Mouse (Mus musculus): ENCODE results near the gene Dab2.

Gene Dab2

DNA sequence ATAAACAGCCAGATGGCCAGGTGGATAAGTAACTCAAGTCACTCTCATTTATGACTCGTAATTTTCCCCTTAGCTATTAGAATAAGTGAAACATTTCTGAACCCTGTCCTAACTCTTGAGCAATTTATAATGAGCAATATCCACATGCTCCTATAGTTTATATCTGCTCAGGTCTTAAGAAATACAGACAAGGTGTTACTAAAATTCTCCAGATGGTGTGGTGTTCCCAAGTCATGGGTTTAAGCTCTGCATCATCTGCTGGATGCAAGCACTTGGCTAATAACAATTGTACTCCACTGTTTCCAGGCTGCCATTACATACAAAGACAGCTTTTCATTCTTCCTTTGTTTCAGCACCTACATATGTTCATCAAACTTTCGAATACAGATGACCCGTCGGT lies 98.6 kb downstream of the Dab2 start:
- no peak for DNase-seq

DNA sequence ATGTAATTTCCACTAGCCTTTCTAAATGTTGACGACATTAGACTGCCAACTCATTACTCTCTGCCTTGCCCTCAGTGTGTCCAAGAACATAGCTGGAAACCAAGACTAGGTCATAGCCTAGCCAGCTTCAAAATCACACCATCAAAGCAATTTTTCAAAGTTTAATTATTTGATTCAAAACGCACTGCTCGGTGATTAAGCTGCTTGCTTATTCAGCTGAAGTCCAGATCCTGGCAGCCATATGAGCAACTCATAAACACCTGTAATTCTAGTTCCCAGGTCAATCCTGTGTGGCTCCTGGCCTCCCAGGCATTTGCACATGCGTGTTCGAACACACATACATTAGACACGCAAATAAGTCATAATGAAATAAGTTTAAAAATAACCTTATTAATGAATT lies 99.3 kb downstream of the Dab2 start:
- no peak for DNase-seq

GRCm38 (mm10) chr15:6400115-6400514 lies 100.5 kb downstream of the Dab2 start:
- DNase-seq, result no peak

DNA sequence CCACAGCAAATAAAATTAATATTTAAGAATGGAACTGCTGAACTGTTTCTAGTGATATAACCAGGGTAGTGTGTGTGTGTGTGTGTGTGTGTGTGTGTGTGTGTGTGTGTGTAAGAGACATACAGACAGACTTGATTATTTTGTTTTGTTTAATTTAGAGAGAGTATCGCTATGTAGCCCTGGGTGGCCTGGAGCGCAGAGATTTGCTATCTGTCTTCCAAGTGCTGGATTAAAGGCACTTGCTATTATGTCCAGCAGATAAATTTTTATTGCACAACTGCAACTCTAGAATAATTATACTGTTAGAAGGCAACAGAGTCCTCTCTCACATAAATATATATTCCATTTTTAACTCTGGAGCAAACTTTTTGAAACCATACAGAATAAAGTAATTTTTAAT lies 102.8 kb downstream of the Dab2 start:
- no peak for DNase-seq

DNA sequence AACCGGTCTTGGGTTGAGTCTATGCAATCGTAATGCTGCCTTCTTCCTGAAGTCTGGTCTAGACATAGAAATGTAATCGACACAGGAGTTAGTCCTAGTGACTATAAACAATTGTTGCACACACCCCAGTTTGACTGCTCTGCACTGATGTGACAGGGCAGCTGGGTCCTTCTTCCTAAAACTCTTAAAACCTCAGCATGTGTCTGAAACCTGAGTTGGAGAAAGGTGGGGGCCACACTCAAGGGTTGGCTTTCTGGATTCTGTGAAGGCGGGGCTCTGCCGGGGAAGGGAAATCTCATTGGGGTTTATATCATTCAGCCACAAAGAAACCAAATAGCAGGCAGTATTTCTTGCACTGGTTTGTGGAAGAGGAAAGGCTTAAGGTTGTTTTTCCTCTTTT lies 104.6 kb downstream of the Dab2 start:
- no peak for DNase-seq

- no peak for DNase-seq
Observed at GRCm38 (mm10) chr15:6406771-6407170, 107.2 kb downstream of the Dab2 start.

DNA sequence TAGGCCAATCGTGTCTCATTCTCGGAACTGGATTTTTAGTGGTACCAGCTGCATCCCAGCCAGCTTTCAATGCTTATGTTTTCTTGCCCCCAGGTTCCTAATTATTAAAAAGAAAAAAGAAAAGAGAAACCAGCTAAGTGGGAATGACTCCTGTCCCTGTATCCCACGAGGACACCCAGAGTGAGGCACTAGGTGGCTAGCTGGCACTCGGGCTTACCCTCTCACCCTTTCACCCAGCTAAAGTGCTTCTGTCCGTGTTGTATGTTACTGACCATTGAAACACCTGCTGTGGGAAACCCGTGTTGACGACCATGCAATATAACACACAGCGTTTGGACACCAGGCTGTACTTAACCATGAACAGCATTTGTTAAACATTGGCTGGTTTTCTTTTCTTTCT lies 109.4 kb downstream of the Dab2 start:
- no peak for DNase-seq

GRCm38 (mm10) chr15:6410161-6410560 lies 110.6 kb downstream of the Dab2 start:
- DNase-seq, result no peak

DNA sequence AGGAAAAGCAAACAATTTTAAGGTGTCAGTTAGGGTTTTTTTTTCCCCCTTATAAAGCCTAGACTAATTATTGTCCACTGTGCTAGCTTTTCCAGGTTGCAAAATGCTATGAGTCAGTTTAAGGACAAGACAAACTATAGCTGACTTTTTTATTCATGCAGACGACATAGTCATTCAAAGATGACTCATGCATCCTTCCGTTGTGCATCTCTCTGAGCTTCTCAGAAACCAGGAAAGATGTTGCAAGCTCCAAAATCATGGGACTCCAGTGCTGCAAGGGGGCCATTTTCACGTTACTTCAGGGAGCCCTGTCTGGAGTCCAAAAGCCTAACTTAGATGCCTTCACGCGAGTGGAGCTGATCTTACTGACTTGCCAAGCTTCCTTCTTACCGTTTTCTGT lies 111.7 kb downstream of the Dab2 start:
- DNase-seq, result no peak

GRCm38 (mm10) chr15:6415317-6415716 lies 115.7 kb downstream of the Dab2 start:
- DNase-seq, result no peak

- DNase-seq, result no peak
Observed at GRCm38 (mm10) chr15:6431777-6432176, 132.2 kb downstream of the Dab2 start.

- no peak for DNase-seq
Observed at GRCm38 (mm10) chr15:6432411-6432810, 132.8 kb downstream of the Dab2 start.

DNA sequence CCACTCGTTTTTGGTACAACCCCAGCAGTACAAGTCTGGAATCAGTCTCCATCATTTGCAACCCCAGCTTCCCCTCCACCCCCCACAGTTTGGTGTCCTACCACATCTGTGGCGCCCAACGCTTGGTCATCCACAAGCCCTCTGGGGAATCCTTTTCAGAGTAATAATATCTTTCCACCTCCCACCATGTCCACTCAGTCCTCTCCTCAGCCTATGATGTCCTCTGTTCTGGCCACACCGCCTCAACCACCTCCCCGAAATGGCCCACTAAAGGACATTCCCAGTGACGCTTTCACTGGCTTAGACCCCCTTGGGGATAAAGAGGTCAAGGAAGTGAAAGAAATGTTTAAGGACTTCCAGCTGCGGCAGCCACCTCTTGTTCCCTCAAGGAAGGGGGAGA lies 135.7 kb downstream of the Dab2 start:
- no peak for DNase-seq

DNA sequence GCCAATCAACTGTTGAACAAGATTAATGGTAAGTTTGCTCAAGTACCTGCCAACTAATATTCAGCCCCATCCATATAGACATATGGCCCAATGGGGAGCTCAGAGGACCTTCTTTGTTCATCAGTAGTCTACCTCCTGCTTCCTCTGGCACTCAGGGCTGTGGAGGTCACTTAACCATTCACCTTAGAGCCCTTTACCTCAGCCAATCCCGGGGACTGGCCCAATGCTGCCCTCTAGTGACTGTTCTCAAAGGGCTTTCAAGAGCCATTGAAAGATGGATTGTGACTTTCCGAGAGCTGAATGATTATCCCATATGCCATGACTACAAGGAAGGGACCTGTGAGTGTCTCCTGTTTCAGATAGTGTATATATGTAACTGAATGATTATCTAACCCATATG lies 136.2 kb downstream of the Dab2 start:
- peak; percentile 52 for DNase-seq

DNA sequence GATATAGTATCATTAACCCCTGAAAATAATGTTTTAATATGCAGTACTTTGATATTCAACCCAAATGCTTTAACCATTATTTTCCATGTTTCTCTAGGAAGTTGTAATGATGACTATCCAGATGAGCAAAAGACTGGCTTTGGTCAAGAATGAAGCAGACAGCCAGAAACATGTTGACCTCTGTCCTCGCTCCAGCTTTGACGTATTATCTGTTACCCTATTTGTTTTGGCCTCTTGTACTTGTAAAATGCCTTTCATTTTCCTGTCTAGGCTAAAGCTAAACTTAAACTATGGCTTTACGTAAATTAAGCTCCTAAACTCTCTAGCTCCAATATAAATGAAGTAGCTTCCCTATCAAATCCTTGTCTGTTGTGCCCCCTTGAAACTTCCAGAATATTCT lies 139.1 kb downstream of the Dab2 start:
- no peak for DNase-seq

GRCm38 (mm10) chr15:6444452-6444851 lies 144.9 kb downstream of the Dab2 start:
- no peak for DNase-seq

DNA sequence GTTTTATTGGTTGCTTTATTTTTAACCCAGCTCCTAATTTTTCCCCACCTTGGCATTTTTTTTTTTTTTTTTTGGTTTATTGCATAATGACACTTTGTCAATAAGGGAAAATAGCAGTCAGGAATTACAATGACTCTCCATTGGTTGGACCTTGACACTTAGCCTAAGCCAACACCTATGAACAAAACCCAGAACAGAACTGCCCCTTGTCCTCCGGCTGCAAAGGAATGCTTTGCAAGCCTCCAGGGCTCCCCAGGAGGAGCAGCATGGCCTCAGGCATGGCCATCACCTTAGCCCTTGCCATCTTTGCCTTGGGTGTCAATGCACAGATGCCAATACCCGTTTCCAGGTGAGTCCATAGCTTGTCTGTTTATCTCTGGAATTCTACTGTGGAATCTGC lies 145.5 kb downstream of the Dab2 start, which contains the start of gene C9:
Gene C9, plus strand, starts transcription at position 193 of the 400 bp plus-strand sequence.
- no peak for DNase-seq

GRCm38 (mm10) chr15:6446181-6446580 lies 146.6 kb downstream of the Dab2 start:
- DNase-seq, result no peak

DNA sequence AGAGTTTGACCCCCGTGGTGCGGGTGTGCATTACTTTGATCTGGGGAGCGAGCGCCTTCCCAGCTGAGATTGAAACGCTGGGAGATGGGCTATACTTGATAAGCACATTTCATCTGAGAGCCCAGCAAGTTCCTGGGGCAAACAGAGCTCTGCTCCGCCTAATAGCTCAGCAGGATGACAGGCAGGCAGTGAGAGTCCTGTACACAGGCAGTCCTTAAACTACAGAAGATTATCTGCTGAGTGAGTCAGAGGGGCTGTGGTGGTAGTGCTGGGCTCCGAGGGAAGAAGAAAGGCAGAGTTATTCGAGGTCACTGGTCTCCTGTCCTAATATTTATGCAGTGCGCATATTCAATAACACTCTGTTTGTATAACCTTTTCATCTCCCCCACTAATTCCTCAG lies 149.3 kb downstream of the Dab2 start:
- DNase-seq, result no peak

DNA sequence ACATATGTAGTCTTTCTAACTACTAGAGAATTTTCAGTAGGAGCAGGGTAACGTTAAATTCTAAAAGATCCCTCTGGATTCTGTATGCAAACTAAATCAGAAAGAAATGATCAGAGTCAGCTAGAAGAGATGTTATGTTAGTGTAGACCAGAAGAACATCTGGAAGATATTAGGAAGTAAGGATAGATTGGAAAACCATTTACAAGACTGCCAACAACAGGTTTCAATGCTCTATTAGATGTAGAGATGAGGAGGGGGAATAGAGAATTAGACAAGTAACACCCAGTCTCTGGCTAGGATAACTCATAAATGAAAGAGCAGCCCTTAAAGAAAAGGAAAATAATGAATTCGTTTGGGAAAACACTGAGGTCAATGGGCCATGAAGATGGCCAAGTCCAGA lies 154.9 kb downstream of the Dab2 start:
- no peak for DNase-seq

- no peak for DNase-seq
Observed at GRCm38 (mm10) chr15:6461381-6461780, 161.8 kb downstream of the Dab2 start.

- no peak for DNase-seq
Observed at GRCm38 (mm10) chr15:6463361-6463923, 163.9 kb downstream of the Dab2 start.

- DNase-seq, result no peak
Observed at GRCm38 (mm10) chr15:6466995-6467394, 167.4 kb downstream of the Dab2 start.

DNA sequence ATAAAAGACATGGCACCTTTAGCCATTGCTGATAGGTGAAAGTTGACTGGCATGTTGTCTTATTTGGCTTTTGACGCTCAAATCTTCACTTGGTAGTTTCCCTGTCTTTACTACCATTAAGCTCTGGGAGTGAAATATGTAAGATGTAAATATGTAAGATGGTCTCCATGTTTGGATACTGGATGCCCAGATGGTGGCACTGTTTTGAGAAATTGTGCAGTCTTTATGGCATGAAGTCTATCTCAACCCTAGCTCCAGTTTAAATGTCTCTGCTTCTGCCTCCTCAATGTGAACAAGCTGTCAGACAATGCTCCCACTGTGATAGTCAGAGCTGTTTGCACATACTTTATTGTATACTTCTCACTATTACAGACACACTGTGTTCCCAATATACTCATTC lies 169.3 kb downstream of the Dab2 start:
- peak; percentile 13 for DNase-seq

- no peak for DNase-seq
Observed at GRCm38 (mm10) chr15:6469384-6469783, 169.8 kb downstream of the Dab2 start.

GRCm38 (mm10) chr15:6483561-6483960 lies 184.0 kb downstream of the Dab2 start:
- no peak for DNase-seq

Data from thymus, postnatal 4 days (tissue).